Mouse (Mus musculus) cerebellum, postnatal 14 days (tissue): ENCODE data around the gene Ubac2.

Source experiments
- DNase-seq, 2 experiments: peaks; one replicate each; pipeline ENCODE4 v3.0.0; 2021; ENCODE audit warnings: mixed read lengths in 2 of 2

The Ubac2 gene

DNA sequence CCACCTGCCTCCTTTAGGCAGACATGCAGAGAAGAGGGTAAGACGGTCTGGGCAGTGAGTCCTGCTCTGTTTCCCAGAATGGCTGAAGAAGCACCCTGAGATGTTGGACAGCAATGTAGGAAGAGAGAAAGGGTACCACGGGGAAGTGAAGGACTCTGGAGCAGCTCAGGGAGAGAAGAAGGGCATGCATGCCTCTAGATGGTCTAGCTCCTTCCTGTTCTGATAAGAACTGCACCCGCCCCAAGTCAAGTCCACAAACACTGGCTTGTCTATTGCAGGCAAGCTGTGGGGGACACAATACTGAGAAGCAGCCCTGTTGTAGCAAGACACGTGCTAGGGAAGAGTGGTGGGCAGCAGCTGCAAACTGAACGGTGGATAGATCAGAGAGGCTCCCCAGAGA lies 133.8 kb downstream of the Ubac2 start:
- DNase-seq, result no peak

DNA sequence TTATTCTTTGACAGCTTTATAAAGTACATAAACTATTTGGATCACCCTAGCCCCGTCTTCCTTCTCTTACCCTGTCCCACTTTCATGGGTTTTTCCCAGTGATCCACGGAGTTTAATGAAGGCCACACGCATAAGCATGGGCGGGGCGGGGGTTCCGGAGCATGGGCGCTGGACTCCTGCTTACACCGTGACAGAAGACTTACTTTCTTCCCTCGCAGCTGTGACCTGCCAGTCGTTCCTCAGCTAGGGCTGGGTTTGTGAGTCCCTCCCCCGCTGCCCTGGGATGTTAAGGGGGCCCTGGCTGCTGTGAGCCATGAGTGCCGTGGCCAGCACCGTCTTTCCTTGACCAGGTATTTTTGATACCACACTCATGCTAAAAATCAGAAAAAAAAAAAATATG lies 134.4 kb downstream of the Ubac2 start:
- DNase-seq, result no peak

DNA sequence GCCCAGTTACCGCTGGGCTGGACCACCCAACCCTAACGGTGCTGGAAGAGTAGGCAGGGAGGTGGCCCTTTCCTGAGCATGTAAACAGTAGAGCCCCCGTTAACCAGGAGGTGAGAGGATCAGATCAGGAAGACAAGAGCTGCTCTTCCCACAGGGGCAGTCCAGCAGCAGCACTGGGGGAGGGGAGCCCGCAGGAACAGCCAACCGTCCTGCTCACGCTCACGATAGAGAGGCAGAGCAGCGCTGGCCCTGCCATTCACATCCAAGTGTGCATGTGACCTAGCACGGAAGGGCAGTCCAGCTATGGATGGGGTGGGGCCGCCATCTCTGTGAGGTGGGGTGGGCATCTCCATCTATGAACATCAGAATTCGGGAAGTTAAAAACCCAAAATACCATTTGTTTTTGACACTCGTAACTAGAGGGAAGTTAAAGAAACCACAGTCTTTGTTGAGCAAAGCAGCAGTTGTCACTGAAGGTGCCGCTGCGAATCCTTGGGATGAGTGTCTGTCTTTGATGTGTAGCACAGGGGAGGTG lies 135.1 kb downstream of the Ubac2 start:
- DNase-seq, result no peak

DNA sequence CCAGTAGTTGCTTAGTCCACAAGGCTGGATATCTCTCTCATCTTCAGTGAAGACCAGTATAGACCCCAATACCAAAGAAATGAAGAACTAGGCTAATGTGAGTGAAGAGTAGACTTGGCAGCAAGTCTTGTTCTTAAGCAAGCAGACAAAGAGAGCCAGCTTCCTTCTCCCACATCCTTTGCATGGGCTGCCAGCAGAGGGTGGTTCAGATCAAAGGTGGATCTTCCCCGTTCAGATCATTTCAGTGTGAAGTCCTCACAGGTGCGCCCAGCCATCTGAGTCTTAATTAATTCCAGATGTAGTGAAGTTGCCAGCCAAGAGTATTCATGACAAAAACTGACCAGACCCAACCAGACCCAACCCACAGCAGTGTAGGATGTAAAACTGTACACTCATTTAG lies 139.5 kb downstream of the Ubac2 start:
- no peak for DNase-seq

DNA sequence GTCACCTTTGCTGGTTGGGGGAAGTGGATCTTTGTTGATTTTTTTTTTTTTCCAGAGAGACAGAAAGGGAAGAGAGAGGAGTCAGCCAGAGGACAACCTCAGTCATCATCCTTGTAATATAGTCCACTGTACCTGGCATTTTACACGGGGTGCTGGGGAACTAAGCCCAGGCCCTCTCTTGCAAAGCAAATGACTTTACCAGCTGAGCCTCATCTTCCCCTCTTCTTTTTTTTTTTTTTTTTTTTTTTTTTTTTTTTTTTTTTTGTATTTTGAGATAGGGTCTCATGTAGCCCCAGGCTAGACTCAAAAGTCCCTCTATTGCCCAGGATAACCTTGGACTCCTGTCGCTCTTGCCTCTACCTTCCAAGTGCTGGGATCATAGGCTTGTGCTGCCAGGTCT lies 141.0 kb downstream of the Ubac2 start:
- no peak for DNase-seq

DNA sequence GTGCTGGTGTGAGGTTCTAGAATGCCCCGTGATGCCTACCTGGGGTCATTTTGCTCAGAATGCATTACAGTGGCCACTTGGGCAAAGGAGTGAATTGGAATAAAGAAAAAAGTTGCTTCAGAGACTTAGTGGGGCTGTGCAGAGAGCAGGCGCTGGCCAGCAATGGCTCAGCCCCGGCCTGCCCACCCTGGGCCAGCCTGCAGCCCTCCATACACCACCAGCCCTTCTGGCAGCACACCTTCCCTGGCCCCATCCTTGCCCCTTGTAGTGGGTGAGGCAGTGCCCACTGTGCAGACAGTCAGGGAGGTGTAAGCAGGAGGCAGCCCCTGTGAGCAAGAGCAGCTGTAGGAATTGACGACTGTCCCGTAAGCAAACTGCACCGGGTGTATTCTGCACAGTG lies 142.1 kb downstream of the Ubac2 start:
- no peak for DNase-seq

DNA sequence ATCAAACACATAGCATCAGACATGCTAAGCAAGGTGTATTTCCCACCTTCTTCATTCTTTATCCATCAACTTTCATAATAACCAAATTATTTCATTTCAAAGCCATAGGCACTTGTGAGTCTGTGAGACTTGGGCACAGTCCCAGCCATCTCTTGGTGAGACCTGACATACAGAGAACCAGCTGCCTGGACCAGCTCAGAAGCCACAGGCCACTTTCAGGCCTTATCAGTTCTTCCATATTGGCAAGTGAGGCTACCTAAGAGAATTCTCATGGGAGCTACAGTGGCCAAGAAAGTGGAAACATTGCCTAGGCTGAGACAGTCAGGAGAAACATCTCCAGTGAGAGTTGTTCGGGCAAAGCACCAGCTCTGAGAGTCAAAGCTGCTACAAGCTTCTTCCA lies 144.6 kb downstream of the Ubac2 start:
- no peak for DNase-seq

DNA sequence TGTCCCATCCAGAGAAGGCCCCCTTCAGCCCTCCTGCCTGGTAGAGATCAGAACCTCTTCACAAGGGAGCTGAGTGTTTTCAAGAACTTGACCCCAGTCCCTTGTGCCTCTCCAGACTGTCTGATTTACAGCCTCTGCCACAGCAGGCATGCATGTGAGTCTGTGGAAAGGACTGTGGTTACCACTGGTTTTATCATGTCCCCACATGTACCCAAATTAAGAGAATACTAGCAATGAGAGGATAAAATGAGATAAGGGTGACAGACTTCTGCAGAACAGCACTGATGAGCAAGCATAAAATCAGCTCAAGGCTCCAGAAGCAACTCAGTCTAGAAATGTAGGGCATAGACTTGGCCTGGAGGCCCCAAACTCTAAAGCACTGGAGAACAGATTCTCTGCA lies 145.5 kb downstream of the Ubac2 start:
- no peak for DNase-seq

DNA sequence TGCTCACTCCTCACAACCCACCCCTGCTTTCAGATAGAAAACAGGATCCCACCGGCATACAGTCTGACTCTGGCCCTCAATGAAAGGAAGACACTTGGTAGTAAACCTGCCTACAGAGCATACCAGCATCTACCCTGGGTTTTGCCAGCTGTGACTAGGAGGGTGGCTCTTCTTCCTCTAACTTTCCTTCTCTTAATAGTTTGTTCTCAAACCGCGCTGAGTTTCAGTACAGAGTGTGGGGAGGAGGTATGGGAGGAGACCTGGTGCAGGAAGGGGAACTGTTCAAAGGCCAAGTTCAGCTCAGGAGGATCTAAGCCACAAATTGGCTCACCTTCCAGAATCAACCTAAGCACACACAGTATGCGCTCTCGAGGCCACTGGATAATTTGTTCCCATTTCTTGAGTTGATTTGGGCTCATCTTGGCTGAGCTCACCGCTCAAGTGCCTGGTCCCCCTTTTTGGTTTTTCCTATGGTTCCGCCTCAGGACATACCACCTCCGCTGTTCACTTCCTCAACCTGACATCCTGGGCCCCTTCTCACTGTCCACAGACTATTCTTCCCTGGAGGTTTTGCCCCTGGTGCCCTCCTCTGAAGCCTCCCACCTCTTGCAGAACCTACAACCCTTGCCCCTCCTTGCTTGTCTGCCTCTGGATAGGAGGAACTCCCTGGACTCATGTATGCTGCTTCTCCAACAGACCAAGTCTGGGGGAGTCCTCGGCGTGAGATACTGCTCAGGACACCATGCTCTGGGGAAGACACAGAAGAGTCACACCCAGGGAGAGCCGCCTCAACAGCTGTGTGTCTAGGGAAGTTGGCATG lies 150.7 kb downstream of the Ubac2 start:
- no peak for DNase-seq

DNA sequence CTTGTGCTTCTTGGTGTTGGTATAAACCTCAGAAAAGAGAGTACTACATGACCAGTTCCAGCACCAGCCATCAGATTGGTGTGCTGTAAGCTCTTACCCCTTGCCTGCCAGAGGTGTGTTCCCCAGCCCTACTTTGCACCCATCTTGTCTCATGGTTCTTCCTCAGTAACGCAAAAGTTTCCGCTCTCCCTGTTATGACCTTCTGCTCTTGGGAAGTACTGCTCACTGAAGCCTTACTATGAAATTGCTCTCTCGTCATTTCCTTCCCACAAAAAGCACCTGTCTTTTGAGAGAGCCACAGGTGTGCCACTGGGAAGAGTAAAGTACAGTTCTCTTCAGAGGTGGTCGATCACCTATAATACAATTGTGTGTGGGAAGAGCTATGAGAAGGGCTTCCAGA lies 151.4 kb downstream of the Ubac2 start:
- no peak for DNase-seq

DNA sequence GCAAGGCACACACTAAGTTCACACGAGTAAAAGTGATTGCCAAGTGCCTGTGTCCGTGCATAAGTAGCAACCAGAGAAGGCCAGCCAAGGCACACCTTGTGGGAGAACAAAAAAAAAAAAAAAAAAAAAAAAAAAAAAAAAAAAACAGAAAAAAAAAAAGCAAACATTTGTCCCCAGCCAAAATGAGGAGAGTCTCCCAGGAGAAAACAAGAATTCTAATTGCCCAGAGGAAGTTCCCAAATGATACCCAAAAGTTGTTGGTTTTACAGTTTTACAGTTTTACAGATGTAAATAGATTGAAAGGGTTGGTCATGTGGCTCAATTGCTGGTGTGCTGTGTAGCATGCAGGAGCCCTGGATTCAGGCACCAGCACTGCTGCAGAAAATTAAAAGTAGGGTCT lies 153.6 kb downstream of the Ubac2 start:
- DNase-seq, result no peak

DNA sequence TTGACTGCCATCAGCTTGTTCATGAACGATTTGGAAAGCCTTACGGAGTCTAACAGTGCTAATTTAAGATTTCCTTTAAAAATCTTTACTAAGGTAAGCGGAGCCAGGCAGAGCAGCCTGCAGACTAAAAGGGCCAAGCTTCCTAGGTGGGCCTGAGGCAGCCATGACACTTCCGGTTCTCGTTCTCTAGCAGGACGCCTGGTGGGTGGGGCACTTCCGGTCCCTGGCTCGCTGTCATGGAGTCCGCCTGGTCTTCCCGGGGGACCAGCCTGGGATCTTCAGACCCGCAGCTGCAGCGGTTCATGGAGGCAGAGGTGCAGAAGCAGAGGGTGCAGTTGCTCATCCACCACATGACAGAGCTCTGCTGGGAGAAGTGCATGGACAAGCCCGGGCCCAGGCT lies 156.0 kb downstream of the Ubac2 start, which contains the start of gene Timm8a2:
TSS of gene Timm8a2 (plus strand) at position 224 of the 400 bp plus-strand sequence.
- DNase-seq, result no peak

DNA sequence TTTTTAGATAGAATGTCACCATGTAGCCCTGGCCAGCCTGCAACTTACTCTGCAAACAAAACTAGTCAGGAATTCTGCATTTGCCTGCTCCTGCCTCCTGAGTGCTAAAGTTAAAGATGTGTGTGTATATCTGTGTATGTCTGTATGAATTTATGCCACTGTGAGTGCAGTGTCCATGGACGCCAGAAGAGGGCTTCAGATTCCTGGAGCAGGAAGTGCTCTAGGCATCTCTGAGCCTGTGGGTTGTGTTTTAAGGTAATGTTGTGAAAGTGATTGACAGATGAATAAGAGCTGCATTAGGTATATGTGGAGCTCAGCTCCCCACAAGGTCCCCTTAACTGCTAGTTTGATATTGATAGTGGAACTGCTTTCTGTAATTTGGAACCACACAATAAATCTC lies 156.8 kb downstream of the Ubac2 start:
- DNase-seq, result no peak

DNA sequence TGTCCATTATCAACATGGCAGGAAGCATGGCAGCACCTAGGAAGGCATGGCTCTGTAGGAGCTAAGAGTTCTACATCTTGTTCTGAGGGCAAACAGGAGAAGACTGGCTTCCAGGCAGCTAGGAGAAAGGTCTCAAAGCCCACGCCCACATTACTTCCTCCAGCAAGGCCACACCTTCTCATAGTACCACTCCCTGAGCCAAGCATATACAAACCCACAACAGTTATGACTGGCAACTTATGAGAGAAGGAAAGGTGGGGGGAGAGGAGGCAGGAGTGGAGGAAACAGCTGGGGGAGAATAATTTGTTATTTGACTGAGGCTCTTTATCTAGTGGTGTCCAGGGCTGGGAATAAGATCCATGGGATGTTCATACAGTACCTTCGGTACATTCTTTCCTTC lies 157.4 kb downstream of the Ubac2 start:
- DNase-seq, result no peak

DNA sequence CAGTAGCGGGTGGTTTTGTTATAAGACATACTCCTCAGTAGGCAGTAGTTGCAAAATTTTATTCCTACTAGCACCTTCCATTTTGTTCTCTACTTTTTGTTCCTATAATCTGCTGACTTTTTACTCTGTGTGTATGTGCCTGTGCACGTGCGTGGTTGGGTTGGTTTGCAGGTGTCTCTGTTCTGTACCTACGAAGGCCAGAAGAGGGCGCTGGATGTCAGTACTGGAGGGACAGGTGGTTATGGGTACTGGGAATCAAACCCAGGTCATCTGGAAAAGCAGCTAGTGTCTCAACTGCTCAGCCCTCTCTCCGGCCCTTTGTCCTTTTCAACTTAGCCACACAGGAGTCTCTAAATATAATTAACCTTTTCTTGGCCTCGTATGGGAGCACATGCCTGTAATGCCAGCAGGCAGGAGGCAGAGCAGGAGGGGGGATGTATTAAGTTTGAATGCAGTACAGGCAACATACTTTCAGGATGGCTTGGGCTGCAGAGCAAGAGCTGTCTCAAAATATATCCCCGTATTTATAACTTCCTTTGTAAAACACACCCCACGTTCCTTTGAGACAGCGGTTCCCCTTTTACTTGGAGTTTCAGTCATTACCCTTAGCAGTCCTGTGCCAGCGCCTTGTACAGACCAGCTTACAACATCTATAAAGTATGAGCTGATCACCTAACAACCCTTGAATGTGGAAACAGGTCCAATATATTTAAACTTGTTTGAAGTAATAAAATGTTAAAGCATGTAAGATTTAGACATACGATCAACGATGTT lies 160.6 kb downstream of the Ubac2 start:
- no peak for DNase-seq

DNA sequence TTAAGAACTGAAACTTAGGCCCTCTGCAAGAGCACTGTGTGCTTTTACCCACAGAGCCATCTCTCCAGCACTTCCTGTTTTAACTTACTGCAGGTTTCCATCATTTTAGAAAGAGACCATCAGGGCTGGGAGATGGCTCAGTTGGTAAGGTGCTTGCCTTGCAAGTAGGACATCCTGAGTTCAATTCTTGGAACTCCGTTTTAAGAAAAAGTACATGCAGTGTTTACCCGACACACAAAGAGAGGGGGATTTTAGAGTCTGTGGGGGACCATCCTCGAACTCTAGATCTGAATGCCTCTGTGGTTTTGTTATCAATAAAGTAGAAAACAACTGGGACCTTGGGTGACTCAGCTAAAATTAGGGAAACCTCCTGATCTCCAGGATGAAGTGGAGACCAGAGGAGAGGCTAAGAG lies 163.0 kb downstream of the Ubac2 start:
- no peak for DNase-seq

DNA sequence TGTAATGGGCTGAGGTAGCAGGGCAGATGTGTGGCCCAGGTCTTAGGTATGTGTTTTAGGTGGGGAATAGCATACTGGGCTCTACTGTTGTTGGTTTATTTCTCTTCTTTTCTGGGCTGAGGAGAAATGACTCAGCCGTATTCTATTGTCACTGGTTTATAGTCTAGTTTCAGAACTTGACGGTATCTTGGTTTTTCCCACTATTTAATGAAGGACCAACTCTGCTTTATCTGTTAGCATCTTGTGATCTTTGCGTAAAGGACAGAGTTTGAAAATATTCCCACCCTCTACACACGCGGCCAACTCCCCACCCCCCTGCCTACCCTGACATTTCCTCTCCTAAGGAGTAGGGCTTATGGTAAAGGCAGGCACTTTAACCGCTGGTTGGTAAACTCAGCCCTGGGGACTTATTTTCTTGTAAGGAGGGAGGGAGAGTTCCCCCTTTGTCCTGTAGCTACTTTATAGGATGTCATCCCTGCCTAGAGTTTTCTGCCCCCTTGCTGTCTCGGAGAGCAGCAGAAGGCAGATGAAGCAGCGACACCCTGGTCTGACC lies 163.8 kb downstream of the Ubac2 start:
- no peak for DNase-seq

DNA sequence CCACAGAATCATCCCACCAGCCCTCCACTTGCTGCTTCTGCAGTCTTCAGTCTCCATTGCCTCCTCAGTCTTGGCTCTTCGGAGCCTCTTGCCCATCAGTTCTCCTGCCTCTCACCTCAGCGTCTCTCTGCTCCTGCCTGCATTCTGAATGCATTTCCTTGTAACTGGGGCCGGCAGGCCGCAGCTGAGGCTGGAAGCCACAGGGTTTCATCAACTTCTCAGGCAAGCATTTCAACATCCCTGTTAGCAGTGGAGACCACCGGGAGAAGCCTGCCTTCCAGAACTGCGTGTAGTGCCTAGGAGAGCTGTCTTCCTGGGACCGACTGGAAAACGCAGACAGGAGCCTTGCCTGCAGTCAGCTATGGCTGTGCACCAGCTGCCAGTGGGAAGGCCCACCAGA lies 169.4 kb downstream of the Ubac2 start:
- no peak for DNase-seq

DNA sequence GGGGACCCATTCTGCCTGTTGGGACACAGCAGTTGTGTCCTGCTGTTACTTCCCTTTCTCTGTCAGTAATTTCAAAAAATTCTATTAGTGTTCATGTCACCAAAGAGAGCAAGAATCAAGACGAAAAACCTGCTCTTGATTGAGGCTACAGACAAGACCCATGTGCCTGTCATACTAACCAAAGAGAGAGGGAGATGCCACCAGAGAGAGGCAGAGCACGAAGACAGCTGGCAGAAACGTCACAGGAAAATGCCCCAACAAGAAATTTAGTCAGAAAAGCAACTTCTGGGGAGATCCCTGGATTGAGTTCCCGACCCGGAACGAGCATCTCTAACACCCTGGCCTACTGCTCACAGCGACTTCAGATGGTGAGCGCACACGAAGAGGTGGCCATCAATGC lies 170.4 kb downstream of the Ubac2 start:
- DNase-seq, result no peak

DNA sequence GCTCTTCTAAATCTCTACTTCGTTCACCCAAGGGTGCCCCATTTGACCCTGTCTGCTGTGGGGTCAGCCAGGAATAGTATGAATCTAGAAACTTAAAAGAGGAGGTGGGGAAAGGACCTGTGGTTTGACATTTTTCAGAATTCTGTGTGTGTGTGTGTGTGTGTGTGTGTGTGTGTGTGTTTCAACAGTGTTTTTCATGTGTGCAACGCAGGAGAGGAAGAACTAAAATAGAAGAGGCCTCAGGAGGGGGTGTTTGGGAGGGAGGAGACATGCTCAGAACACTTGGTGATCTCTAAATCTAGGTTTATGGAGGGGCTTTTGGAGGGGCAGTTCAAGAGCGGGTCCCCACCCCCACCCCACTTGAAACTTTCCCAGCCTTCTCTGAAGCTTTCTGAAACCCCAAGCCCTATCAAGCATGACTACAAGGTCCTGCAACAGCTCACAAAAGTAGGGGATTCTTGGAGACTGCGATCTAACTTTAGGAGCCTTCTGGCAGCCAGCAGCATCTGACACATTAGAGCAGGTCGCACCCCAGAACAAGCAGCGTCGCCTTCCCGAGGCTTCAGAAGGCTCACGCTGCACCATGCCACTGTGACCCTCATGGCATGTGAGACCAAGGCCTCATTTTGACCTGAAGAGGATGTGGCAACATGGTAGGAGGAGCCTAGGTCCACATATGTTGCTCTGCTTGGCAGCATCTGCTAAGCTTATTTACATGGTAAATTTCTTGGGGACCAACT lies 174.6 kb downstream of the Ubac2 start:
- DNase-seq, result no peak

DNA sequence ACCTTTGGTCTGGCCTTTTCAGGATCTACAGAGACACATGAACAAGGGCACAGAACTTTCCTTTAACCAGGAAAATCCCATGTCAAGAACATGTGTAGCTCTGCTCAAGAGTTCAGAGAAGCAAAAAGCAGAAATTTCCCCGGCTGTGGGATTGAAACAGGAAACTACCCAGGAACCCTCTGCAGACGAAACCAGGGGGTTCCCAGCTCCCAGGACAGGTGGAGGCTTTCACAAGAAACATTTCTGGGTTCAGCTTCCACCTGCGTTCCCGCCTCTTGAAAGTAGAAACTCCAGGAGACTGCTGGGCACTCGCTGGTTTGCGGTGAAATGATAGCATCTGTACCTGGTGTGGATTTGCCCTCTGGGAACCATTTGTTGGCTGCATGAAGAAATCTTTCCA lies 178.5 kb downstream of the Ubac2 start:
- no peak for DNase-seq

DNA sequence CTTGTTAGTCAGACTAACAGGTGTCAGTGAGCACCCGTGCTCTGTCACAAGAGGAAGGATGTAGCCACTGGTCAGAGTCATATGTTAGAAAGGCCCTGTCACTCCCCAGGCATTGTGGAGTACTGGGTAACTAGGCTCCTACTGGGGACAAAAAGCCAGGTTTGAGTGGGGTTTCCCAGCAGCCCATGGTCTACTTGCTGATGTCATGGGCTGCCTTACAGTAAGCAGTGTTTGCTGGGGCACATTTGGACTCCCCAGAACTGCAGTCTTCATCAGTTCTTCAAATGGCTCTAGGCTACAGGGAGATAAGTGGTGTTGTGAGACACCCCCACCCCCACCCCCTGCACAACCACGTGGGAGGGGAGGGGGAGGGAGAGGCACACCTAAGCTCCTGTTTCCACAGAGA lies 179.5 kb downstream of the Ubac2 start:
- no peak for DNase-seq

DNA sequence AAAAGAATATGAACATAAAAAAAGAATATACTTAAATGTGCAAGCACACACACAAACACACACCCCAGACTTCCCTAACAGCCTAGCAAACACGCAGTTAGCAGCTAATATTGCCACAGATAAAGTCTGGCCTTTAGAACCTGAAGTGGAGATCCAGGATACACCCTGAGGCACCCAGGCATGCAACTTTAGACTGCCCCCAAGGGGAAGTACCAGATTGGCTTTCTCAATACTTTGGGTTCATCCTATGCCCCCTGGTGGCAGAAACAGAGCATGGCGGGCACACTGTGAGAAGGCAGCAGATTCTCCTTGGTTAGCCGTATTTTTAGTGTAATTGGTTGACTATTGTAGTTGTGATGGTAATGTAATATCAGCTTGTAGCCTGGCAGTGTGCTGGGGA lies 182.2 kb downstream of the Ubac2 start:
- peak; percentile 81 to 87 for DNase-seq
